Mouse (Mus musculus): ENCODE measurements around the gene Fam3c.
A peak's percentile ranks its signal among the peaks of the same experiment; 100 is the strongest.

The Fam3c gene

DNA sequence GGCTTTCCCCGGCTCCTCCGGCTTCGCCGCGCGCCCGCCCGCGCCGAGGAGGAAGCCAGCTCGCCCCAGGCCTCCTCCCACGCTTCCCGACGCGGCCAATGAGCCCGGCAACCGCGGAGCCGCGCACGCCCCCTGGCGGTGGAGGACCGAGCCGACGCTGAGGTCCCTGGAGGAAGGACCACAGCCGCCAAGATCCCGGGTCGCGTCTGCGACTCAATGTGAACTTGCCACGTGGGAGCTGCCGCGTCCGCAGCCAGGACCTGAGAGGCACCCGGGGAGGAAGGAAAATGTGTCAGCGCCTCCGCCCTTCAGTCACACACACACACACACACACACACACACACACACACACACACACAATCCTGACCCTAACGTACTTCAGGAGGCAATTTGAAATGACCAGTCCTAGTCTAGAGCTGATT is at the start of gene Fam3c:
TSS of gene Fam3c (minus strand) at position 158 of the 422 bp plus-strand sequence.
- DNase-seq (ENCODE audit: low read depth, low spot score), result peak; percentile 95

DNA sequence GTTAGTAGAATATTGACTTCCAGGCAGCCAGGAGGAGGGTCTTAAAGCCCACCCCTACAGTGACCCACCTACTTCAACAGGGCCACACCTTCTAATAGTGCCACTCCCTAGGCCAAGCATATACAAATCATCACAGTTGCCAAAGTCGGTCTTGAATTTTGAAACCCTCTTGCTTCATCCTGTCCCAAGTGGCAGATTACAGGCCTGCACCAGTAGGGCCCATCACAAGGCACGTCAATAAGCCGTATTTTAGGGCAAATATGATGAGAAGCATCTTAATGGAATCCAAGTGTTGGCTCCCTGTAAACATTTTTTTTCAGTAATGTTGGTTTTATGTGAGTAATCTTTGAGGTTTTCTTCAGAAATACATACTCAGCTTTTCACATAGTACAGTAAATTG is 49.0 kb upstream of the Fam3c start:
- DNase-seq (ENCODE audit: low read depth, low spot score), result no peak

DNA sequence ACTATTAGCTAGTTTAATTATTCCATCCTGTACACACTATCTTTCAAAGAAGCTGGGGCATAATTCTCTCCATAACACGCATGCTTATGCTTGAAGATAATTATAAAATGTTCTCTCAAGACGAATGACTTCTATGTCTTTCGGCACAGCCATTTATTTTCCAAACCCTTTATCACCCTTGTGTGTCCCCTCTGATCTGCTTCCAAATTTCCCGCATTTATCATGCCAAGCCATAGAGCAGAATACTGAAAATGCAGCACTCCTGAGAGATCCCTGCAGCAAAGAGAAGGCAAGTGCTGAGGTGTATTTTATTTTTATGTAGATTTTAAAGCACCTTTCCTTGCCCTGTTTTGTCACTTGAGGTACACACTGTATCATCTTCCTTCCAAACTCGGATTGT is 47.7 kb upstream of the Fam3c start:
- no peak for DNase-seq (ENCODE audit: low read depth, low spot score)

DNA sequence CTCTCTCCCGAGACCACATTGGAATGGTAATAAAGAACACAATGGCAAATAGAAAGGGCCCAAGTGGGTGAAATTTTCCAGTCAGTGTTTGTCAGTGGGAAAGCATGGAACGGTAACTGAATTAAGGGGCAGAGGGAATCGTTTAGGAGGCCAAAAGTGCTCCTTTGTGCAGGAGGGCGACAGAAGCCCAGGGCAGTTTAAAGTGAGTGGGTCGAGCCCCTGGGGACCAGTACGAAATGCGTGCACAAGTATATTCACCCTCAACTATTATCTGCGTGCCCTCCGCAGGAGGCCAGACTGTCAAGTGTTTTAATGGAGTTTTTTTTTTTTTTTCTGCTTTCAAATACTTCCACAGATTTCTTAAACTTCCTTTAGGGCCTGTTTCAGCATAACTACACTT is 47.3 kb upstream of the Fam3c start:
- DNase-seq (ENCODE audit: low read depth, low spot score), result no peak

DNA sequence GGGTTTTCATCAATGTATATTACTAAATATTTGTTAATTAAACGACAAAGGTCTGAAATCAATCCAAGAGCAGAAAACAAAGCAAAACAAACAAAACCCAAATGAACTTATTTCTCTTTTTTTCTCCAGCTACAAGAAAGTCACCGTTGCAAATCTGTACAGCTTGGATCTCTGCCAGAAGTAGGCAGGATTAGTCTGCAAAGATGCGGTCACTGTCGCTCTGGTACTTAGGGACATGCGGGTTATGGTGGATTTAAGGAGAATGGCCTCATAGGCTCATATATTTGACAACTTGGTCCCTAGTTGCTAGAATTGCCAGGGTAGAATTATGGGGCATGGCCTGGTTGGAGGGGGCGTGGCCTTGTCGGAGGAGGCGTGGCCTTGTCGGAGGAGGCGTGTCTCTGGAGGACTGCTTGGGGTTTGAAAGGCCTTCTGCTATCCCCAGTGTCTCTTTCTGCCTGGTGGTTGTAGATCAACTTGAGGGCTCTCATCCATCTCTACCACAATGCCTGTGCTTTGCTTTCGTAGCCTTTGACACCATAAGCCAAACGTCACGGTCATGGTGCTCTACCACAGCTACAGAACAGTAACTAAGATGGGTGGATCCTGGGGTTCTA is 46.6 kb upstream of the Fam3c start:
- DNase-seq (ENCODE audit: low read depth, low spot score), result peak; percentile 14

DNA sequence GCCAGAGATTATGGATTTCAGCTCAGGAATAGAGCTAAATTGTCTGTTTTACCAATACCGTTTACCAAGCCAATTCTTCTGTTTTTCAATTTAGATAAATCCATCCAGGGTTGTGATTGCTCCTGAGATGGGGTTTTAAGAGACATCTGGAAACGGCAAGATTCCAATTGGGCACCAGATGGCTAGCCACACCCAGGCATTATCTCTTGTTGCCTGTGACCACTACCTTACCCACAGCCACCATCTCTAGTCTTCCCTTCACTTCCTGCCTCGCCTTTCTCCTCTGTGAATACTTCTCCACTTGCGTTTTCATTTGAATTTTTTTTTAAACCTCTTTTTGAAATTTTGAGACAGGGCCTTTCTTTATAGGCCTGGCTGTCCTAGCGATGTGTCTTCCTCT is 46.0 kb upstream of the Fam3c start:
- DNase-seq (ENCODE audit: low read depth, low spot score), result no peak

DNA sequence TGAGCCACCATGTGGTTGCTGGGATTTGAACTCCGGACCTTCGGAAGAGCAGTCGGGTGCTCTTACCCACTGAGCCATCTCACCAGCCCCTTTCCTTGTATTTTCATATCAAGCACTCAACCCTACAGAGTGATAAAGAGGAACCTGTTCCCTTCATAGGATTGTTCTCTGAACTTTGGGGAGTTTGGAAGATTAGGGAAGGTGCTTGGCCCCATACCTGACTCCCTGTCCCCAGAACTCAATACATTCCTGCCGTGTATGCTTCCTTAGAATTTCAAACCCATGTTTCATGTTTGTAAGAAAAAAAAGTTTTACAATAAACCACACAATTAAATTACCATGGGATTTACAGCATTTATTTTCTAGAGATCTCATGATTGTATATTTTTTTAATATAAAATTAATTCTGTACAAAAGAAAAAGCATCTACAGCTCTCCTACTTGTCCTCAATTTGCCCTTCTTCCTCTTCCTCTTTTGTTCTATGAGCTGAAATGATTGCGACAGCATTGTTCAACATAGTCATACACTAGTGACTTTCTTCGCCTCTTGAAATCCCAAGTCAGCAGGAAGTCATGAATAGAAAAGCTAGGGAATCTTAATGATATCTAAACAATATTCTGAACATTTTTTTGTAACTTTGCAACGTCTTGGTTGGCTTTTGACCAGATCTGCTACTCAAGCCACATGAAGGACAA is 42.2 kb upstream of the Fam3c start:
- DNase-seq (ENCODE audit: low read depth, low spot score), result no peak

DNA sequence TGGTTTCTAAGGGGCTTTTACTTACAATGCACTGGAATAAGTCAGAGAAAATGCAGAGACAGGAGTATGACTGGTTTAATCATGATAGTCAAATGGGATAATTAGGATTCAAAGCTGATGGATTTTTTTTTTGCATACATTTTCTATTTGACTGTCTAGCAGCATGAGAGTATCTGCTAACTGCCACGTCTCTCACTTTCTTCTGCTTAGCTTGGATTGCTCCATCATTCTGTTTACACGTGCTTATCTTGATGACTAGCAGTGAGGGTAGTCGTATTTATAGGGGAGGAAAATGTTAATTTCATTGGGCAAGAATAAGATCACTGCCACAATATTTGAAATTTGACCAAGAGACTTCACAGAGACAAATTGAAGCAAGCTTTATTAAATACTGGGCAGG is 39.2 kb upstream of the Fam3c start:
- no peak for DNase-seq (ENCODE audit: low read depth, low spot score)

DNA sequence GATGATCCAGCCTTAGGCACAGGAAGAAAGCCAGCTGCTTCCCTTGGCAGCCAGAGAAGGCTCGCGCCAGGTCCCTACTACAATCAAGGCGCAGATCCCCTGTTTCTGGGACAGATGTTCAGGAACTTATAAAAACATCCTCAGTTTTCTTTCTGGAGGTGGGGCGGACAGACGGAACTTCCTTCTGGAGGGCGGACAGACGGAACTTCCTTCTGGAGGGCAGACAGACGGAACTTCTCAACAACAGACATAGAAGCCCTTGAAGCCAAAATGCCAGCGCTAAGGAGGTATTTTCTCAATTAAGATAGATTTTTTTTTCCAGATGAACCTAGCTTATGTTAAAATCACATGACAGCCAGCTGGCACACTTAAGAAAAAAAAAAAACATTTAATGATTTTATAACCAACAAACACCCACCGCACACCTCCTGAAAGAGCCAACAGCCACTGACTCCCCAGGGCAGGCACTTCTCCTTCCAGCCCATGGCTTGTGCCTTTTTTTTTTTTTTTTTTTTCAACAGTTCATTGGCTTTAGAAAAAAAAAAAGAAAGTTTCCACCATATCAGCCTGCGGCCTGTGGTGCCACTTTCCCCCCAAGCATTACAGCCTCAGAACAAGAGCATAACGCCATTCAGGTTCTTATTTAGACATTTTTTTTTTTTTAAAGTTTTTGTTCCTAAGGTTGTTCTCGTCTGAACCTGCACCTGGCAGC is 34.8 kb upstream of the Fam3c start:
- DNase-seq (ENCODE audit: low read depth, low spot score), result no peak

DNA sequence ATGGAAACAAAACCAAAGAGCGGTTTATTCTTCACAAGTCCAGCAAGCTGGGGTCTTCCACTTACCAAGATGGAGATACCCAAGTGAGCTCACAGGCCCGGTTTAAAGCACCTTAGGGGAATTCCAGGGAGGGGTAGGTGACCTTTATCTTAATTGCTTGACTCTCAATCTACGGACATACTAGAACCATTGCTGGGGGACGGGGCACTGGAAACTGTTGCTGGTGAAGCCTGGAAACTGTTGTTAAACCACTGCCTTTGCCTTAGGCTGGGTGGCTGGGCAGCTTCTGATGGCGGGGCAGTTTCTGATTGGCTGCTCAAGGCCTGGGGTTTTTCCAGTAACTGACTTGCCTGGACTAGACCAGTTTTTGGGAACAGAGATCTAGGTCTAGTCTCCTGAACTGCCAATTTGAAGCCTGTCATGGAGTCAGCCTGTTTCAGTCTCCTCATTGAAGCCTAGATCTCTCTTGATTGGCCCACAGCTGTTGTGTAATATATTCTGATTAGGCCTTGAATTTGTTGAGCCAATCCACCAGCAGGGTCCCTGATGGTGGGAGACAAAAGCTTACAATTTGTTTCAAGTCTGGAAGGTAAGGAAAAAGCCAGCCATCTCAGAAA is 29.3 kb upstream of the Fam3c start:
- DNase-seq (ENCODE audit: low read depth, low spot score), result peak; percentile 15

DNA sequence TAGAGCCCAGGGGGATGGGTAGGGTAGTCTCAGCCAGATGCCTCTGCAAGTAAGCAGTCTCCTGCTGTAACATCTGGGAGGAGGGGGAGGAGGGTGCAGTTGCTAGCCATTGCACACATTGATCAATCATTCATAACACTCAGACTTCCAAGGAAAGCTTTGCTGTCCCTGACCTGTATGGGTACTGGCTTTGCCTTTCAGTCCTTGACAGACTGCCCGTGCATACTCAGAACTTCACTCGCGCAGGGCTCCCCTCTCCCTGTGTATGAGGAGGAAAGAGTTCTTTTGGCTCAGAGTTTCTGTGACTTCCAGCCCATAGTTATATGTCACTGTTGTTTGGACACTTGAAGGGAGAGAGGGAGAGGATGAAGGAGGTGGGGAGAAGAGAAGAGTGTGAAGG is 24.2 kb upstream of the Fam3c start:
- DNase-seq (ENCODE audit: low read depth, low spot score), result no peak

DNA sequence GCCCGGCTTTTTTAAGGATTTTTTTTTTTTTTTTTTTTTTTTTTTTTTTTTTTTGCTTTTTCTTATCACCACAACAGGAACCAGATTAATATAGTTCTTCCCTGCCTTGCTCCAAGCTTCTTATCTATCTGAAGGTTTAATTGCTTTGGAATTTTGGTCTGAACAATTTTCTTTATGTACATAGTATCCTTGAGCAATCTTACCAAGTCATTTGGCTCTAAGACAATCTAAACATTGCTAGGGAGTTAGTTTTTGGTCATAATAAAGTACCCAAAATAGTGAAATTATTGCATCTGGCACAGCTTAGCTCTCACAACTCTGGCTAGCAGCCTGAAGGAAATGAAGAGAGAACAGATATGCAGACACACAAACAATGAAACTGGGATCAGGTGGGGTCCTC is 23.8 kb upstream of the Fam3c start:
- DNase-seq (ENCODE audit: low read depth, low spot score), result no peak

DNA sequence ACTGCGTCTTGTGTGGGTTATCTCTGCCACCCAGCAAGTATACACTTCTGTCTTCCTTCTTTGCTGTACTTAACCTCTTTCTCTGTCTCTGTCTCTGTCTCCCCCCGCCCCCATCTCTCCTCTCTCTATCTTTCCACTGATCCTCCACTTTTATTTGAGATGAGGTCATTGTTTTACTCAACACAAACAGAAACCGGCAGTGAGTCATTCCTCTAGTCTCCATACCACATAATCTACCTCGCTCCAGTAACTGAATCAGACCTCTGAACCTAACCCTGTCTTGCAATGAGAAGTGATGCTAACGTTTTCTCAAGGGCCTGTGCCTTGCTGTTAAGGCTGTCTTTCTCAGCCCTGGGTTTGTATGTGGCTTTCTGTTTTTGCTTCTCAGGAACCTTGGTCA is 22.4 kb upstream of the Fam3c start:
- DNase-seq (ENCODE audit: low read depth, low spot score), result no peak

DNA sequence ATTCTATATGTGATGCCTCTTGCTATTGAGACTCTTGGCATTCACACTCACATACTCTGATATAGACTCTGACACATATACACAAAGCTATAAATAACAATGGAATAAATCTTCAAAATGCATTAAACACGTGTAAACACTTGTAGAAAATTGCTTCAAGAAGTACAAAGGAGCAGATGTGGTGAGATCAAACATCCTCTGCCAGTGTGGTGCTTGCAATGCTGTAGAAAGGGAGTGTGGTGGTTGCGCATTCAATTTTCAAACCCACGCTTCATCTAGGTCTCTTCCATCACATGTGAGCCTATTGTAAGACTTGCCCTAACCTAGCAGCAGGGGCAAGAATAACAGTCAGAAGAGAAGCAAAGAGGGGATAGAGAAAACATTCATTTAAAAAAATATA is 18.7 kb upstream of the Fam3c start:
- no peak for DNase-seq (ENCODE audit: low read depth, low spot score)

DNA sequence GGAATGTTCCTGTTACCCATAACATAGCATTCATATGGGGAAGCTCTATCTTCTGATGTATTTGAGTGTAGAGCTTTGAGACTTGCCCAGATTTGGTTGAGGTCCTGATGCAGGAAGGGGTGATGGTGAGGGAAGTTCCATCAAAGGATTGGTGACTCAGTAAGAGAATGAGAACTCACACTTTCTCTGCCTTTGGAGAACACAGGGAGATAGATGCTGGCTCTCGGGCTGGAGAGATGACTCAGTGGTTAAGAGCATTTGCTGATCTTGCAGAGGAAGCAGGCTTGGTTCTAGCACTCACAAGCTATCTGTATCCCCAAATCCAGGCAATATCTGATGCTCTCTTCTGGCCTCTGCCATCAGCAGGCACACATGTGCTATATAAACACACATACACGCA is 17.4 kb upstream of the Fam3c start:
- DNase-seq (ENCODE audit: low read depth, low spot score), result no peak

DNA sequence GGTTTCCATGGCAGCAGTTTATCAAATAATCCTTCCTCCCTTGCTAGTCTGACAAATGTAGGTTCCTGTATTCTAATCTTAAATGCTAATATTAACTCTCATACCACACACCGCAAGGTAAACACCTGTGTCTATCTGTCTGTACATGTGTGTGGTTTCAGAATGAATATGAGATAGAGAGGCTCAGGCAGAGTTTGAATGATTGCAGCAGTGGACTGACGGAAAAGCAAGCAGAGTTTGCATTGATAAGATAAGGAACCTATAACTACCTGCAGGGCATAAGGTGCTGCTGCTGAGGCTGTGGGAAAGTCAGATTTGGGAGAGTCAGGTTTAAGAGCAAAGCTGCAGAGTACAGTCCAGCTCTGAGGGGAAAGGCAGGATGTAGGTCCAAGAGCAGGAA is 10.9 kb upstream of the Fam3c start:
- no peak for DNase-seq (ENCODE audit: low read depth, low spot score)

DNA sequence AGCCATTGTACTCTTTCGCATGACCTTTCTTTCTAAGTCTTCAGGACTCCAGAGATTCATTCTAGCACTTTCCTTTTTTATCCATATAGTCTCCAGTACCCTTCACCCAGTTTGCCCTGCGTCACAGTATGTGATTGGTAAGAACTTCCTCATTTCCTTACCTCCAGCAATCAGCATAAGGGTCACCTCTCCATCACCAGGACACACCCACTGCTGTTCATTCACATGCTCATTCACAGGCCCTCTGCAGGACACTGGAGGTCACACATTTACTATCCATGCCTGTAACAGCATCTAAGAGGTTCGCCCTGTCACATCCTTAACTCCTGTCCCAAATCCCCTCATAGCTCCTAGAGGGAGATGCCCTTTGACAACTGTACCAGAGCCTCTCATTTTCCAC is 7.5 kb upstream of the Fam3c start:
- DNase-seq (ENCODE audit: low read depth, low spot score), result peak; percentile 68

DNA sequence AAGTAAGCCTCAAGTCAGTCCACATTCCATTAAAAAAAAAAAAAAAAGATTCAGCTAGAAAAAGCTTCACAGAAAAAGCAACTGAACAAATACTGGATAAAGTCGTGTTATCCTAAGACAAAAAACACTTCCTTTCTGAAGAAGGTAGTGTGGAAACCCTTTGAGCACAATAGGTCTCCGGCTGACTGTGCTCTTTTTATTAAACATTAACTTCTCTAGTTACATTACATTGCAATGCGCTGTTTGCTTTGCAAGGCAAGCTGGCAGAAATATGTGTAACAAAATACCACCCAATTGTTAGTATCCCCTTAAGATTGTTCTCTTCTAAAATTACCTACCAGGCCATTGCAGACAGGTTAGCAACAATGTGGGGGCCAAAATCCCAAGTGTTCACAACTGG is 5.9 kb upstream of the Fam3c start:
- no peak for DNase-seq (ENCODE audit: low read depth, low spot score)

DNA sequence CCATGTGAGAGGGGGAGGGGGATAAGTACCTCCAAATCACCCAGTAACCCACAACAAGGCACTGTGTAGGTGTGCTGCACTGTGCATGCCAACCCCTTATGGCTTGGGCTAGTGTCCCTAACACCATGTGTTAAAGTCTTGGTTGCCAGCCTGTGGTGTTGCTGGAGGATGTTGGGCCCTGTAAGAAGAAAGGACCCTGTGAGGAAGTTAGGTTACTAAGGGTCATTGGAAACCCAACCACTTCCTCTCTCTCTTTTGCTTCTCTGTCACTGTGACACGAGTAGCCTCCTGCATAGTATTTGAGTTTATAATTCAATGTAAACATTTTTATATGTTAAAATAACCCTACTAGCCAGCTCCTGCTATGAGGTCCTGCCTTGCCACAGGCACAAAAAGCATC is 3.0 kb upstream of the Fam3c start:
- DNase-seq (ENCODE audit: low read depth, low spot score), result no peak

DNA sequence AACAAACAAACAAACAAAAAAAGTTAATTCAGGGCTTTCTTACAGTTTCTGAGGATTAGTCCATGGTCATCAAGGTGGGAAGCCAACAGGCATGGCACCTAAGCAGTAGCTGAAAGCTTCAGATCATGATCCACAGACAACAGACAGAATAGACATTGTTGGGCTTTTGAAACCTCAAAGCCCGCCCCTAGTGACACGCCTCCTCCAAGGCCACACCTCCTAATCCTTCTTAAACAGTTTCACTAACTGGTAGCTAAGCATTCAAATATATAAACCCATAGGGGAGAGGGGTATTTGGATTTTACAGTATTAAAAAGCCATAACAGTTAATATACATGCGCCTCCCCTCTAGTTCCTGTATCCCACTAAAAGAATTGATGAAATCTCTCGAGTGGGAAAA is 1.3 kb upstream of the Fam3c start:
- DNase-seq (ENCODE audit: low read depth, low spot score), result no peak

DNA sequence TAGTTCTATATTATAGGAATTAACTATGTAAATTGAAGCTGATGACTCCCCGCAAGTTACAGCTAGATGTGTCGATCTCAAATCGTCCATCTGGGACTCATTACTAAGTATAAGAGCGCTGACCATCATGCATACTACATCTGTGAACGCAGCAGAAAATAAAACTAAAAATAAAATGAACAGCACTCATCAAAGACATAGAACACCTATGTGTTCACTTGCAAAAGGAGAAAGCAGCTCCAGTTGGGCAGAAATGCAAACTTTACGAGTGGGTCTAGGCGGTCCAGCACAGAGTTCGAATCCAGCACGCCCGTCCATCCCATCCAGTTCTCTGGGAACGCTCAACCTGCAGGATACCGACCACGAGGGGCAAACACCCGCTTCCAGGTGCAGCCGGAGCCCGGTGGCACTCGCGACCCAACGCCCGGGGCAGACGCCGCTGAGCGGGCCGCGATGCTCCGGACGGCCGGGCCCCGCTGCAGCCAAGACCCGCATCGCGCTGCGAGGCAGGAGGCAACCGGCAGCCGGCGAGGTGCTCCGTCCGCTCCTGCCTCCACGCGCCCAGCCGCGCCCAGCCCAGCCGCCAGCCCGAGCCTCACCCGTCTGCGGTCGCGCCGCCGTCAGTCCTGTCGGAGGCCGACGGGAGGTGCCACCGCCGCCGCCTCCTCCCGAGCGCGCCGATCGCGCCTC is 502 bp downstream of the Fam3c start:
- peak; percentile 17 for DNase-seq (ENCODE audit: low read depth, low spot score)

DNA sequence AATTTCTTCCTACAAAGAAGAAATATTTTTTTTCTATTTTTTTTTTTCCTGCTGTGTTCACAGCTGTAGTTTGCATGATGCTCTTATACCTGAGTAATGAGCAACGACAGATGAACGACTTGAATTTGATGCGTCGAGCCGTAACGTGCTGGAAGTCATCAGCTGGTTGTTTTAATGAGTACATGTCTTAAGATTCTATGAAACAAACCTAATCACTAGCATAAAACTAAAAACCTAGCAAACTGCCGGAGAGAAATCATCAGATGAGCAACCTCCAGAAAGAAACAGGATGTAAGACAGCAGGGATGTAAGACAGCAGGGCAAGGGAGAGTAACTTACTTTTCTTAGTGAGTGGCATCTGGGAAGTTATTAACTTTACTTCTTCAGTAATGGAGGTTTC is 1.4 kb downstream of the Fam3c start:
- no peak for DNase-seq (ENCODE audit: low read depth, low spot score)

All from ES-CJ7 (cell line).